Mouse (Mus musculus) liver, adult 2 months (tissue): ENCODE results near the gene Itgb1bp1. TPM values are rescaled to one million over a fixed set of nuclear protein-coding genes. Genes with fewer than 3 reads are reported as not detected.

ENCODE experiments used
- DNase-seq: peaks from one replicate; pipeline ENCODE4 v3.0.0-alpha.2; 2011; ENCODE audit warnings: low read depth, low spot score; ENCODE audit errors: extremely low read depth
- H3K27ac ChIP-seq: fragments of 200-500 bp; replicated peaks from 2 replicates; pipeline ENCODE4 v1.5.1; 2012; ENCODE audit warnings: low read depth, mild to moderate bottlenecking, control low read depth, inconsistent platforms, low read length; ENCODE audit not compliant: insufficient read depth
- H3K27me3 ChIP-seq: fragments of 200-500 bp; 2 replicates; pipeline ENCODE4 v1.6.1; 2012; ENCODE audit warnings: mild to moderate bottlenecking, moderate library complexity, low read length, inconsistent platforms; ENCODE audit not compliant: control insufficient read depth, insufficient read depth
- H3K36me3 ChIP-seq: fragments of 200-500 bp; 2 replicates; pipeline ENCODE4 v1.6.1; 2012; ENCODE audit warnings: low read length, inconsistent platforms; ENCODE audit not compliant: control insufficient read depth, insufficient read depth
- H3K4me1 ChIP-seq: fragments of 200-500 bp; 2 replicates; pipeline ENCODE4 v1.6.1; 2011; ENCODE audit warnings: low read length; ENCODE audit not compliant: control insufficient read depth, insufficient read depth
- H3K4me3 ChIP-seq: fragments of 200-500 bp; 2 replicates; pipeline ENCODE4 v1.5.1; 2011; ENCODE audit warnings: low read depth, mild to moderate bottlenecking, control low read depth, low read length, moderate library complexity; ENCODE audit not compliant: insufficient read depth
- H3K79me2 ChIP-seq: fragments of 200-500 bp; 2 replicates; pipeline ENCODE4 v1.6.1; 2012; ENCODE audit warnings: inconsistent platforms, mild to moderate bottlenecking, low read length, moderate library complexity; ENCODE audit not compliant: control insufficient read depth, insufficient read depth
- H3K9ac ChIP-seq: fragments of 200-500 bp; 2 replicates; pipeline ENCODE4 v1.6.1; 2012; ENCODE audit warnings: low read depth, mild to moderate bottlenecking, control low read depth, inconsistent platforms, low read length
- CTCF ChIP-seq: fragments of 200-500 bp; IDR thresholded peaks from 2 replicates; pipeline ENCODE4 v1.5.1; 2011; ENCODE audit warnings: low read depth, low read length, control low read depth
- POLR2A ChIP-seq: fragments of 200-500 bp; IDR thresholded peaks from 2 replicates; pipeline ENCODE4 v1.6.1; 2011; ENCODE audit warnings: low read length, control low read depth; ENCODE audit not compliant: insufficient read depth; ENCODE audit errors: extremely low read depth
- WGBS: fragments of 180-500 bp; shearing (Covaris S2); methylation state at CpG from one replicate; pipeline ENCODE4 v1.1.7; 2018; 5-methylcytosine and 5-hydroxymethylcytosine counted together
- polyA plus RNA-seq: library from polyadenylated mRNA; depleted of rRNA; stranded (reverse); fragments of >200 nt; gene quantifications from 2 replicates; pipeline ENCODE4 v1.2.3, GENCODE M21; 2012
- total RNA-seq: library from RNA; depleted of rRNA; stranded (reverse); fragments of >200 nt; gene quantifications from 2 replicates; pipeline ENCODE4 v1.2.3, GENCODE M21; 2014

Gene Itgb1bp1
- total and polyA plus RNA-seq, 2 experiments: 7.0 to 17.3 TPM

GRCm38 (mm10) chr12:21260494-21261256 is 25.4 kb downstream of the Itgb1bp1 start:
- H3K4me1 ChIP-seq: peaks cover 4% of the 10 kb centered on the region; the same call in 1 of the 2 replicates
- no peak overlapping the region for H3K27ac ChIP-seq
- H3K36me3 ChIP-seq: peaks cover 5% of the 10 kb centered on the region; the same call in 1 of the 2 replicates
- TF ChIP-seq POLR2A: no peak
- TF ChIP-seq CTCF: peak; percentile 71
- H3K79me2 ChIP-seq: no peaks in the 10 kb centered on the region
- no peaks in the 10 kb centered on the region for H3K27me3 ChIP-seq
- WGBS: 96% methylated on average over 6 of the region's 6 CpGs
- H3K9ac ChIP-seq: no peak overlapping the region
- no peak for DNase-seq
- no peak overlapping the region for H3K4me3 ChIP-seq

- peaks cover 11% of the 10 kb centered on the region; the same call in 1 of the 2 replicates for H3K36me3 ChIP-seq
- WGBS: 78% methylated on average over 7 of the region's 7 CpGs
- H3K9ac ChIP-seq: no peak overlapping the region
- DNase-seq: no peak
- no peaks in the 10 kb centered on the region for H3K79me2 ChIP-seq
- H3K27ac ChIP-seq: no peak overlapping the region
- TF ChIP-seq CTCF (no peak), POLR2A (no peak)
- no peaks in the 10 kb centered on the region for H3K4me1 ChIP-seq
- H3K4me3 ChIP-seq: no peak overlapping the region
- H3K27me3 ChIP-seq: no peaks in the 10 kb centered on the region
Observed at GRCm38 (mm10) chr12:21247711-21248392, 38.2 kb downstream of the Itgb1bp1 start.

GRCm38 (mm10) chr12:21244375-21244960 is 41.6 kb downstream of the Itgb1bp1 start:
- WGBS: 96% methylated on average over 11 of the region's 11 CpGs
- Histone ChIP-seq H3K4me1 (no peaks in the 10 kb centered on the region), H3K27ac (no peak overlapping the region), H3K79me2 (no peaks in the 10 kb centered on the region), H3K4me3 (no peak overlapping the region), H3K27me3 (no peaks in the 10 kb centered on the region), H3K36me3 (peaks cover 3% of the 10 kb centered on the region; the same call in 1 of the 2 replicates), H3K9ac (no peak overlapping the region)
- TF ChIP-seq CTCF (no peak), POLR2A (no peak)
- no peak for DNase-seq

- Histone ChIP-seq H3K27me3 (no peaks in the 10 kb centered on the region), H3K36me3 (peaks cover 3% of the 10 kb centered on the region; the same call in 1 of the 2 replicates), H3K4me1 (no peaks in the 10 kb centered on the region), H3K9ac (no peak overlapping the region), H3K27ac (no peak overlapping the region), H3K79me2 (no peaks in the 10 kb centered on the region), H3K4me3 (no peak overlapping the region)
- WGBS: 87% methylated on average over 3 of the region's 3 CpGs
- no peak for TF ChIP-seq CTCF
- TF ChIP-seq POLR2A: no peak
- DNase-seq: no peak
Observed at GRCm38 (mm10) chr12:21241965-21242364, 44.1 kb downstream of the Itgb1bp1 start.

GRCm38 (mm10) chr12:21234560-21234959 is 51.5 kb downstream of the Itgb1bp1 start:
- Histone ChIP-seq H3K9ac (no peak overlapping the region), H3K27ac (no peak overlapping the region), H3K4me1 (no peaks in the 10 kb centered on the region), H3K27me3 (no peaks in the 10 kb centered on the region), H3K79me2 (no peaks in the 10 kb centered on the region), H3K36me3 (peaks cover 10% of the 10 kb centered on the region), H3K4me3 (no peak overlapping the region)
- TF ChIP-seq CTCF (no peak), POLR2A (no peak)
- DNase-seq: no peak
- 92% methylated on average over 2 of the region's 2 CpGs for WGBS
